Mouse (Mus musculus) midbrain, embryonic 14.5 days (tissue): ENCODE measurements around the gene Ngrn. TPM values are rescaled to one million over a fixed set of nuclear protein-coding genes. Genes with fewer than 3 reads are reported as not detected.

Experiments
- ATAC-seq: fragments of 200-750 bp; cut with Nextera tagmentation; 2 replicates; pipeline ENCODE4 v1.8.0; 2017; ENCODE audit warnings: moderate number of reproducible peaks, moderate library complexity; ENCODE audit not compliant: low FRiP score, low TSS enrichment
- DNase-seq: peaks from one replicate; pipeline ENCODE4 v3.0.0-alpha.2; 2015
- H3K27ac ChIP-seq: fragments of 300-500 bp; sonication (generic); replicated peaks from 2 replicates; pipeline ENCODE4 v1.5.1; 2014; ENCODE audit warnings: mild to moderate bottlenecking, low read depth, low read length, moderate library complexity
- H3K27me3 ChIP-seq: fragments of 300-500 bp; sonication (generic); 2 replicates; pipeline ENCODE4 v1.6.1; 2014; ENCODE audit warnings: low read length, control low read depth, mixed read lengths; ENCODE audit not compliant: control insufficient read depth, insufficient read depth
- H3K36me3 ChIP-seq: fragments of 300-500 bp; sonication (generic); 2 replicates; pipeline ENCODE4 v1.6.1; 2014; ENCODE audit warnings: low read length, control low read depth; ENCODE audit not compliant: control insufficient read depth, insufficient read depth
- H3K4me1 ChIP-seq: fragments of 300-500 bp; sonication (generic); 2 replicates; pipeline ENCODE4 v1.6.1; 2014; ENCODE audit warnings: mild to moderate bottlenecking, antibody characterized with exemption, low read length, control low read depth; ENCODE audit not compliant: control insufficient read depth, insufficient read depth
- H3K4me2 ChIP-seq: fragments of 300-500 bp; sonication (generic); 2 replicates; pipeline ENCODE4 v1.6.1; 2014; ENCODE audit warnings: mild to moderate bottlenecking, low read length, moderate library complexity
- H3K4me3 ChIP-seq: fragments of 300-500 bp; sonication (generic); replicated peaks from 2 replicates; pipeline ENCODE4 v1.5.1; 2014; ENCODE audit warnings: low read depth, low read length
- H3K9ac ChIP-seq: fragments of 300-500 bp; sonication (generic); replicated peaks from 2 replicates; pipeline ENCODE4 v1.6.1; 2014; ENCODE audit warnings: mild to moderate bottlenecking, low read length, moderate library complexity
- H3K9me3 ChIP-seq: fragments of 300-500 bp; sonication (generic); 2 replicates; pipeline ENCODE4 v1.6.1; 2016; ENCODE audit warnings: low read length, control low read depth, mixed read lengths; ENCODE audit not compliant: control insufficient read depth
- WGBS: fragments of 180-500 bp; shearing (Covaris S2); extraction: QIAGEN DNeasy Blood & Tissue Kit; methylation state at CpG from one replicate; pipeline ENCODE4 v1.1.7; 2014; 5-methylcytosine and 5-hydroxymethylcytosine counted together
- polyA plus RNA-seq: library from polyadenylated mRNA; unstranded; fragments of >200 nt; fragmentation: Nextera tagmentation; extraction: Ambion mirVana; gene quantifications from 2 replicates; pipeline ENCODE4 v1.2.1, GENCODE M21; 2014

The Ngrn gene
- polyA plus RNA-seq, 1 experiment from 2014 or later: 70.8 TPM

- Histone ChIP-seq H3K4me1 (no peaks in the 10 kb centered on the region), H3K27ac (no peak overlapping the region), H3K4me2 (no peak overlapping the region), H3K9me3 (no peaks in the 10 kb centered on the region), H3K9ac (no peak overlapping the region), H3K27me3 (no peaks in the 10 kb centered on the region), H3K4me3 (no peak overlapping the region), H3K36me3 (peaks cover 77% of the 10 kb centered on the region)
- WGBS: 93% methylated on average over 5 of the region's 5 CpGs
- ATAC-seq (no peak), DNase-seq (no peak)
Observed at GRCm38 (mm10) chr7:80284391-80284790, 23.4 kb downstream of the Ngrn start.

- ATAC-seq (no peak), DNase-seq (no peak)
- Histone ChIP-seq H3K4me1 (no peaks in the 10 kb centered on the region), H3K4me2 (no peak overlapping the region), H3K27me3 (no peaks in the 10 kb centered on the region), H3K36me3 (peaks cover 76% of the 10 kb centered on the region), H3K27ac (no peak overlapping the region), H3K9ac (no peak overlapping the region), H3K9me3 (no peaks in the 10 kb centered on the region), H3K4me3 (no peak overlapping the region)
- WGBS: 90% methylated on average over 6 of the region's 6 CpGs
Observed at GRCm38 (mm10) chr7:80285725-80286124, 24.7 kb downstream of the Ngrn start.

- H3K36me3 ChIP-seq: peaks cover 84% of the 10 kb centered on the region
- 82% methylated on average over 10 of the region's 10 CpGs for WGBS
- ATAC-seq (no peak), DNase-seq (no peak)
- H3K4me2 ChIP-seq: no peak overlapping the region
- no peak overlapping the region for H3K9ac ChIP-seq
- no peak overlapping the region for H3K27ac ChIP-seq
- H3K4me1 ChIP-seq: no peaks in the 10 kb centered on the region
- H3K9me3 ChIP-seq: no peaks in the 10 kb centered on the region
- H3K27me3 ChIP-seq: no peaks in the 10 kb centered on the region
- H3K4me3 ChIP-seq: no peak overlapping the region
Observed at GRCm38 (mm10) chr7:80287736-80288135, 26.7 kb downstream of the Ngrn start.

- peak; percentile 98 for DNase-seq
- Histone ChIP-seq H3K4me3 (peak within 1 kb of the TSS; percentile 72), H3K9ac (peak within 1 kb of the TSS; percentile 53), H3K9me3 (no peaks in the 10 kb centered on the region), H3K4me2 (peak within 1 kb of the TSS; percentile 98), H3K27ac (peak within 1 kb of the TSS; percentile 28; the same call in 1 of the 2 replicates), H3K27me3 (no peaks in the 10 kb centered on the region), H3K36me3 (peaks cover 25% of the 10 kb centered on the region), H3K4me1 (peaks cover 4% of the 10 kb centered on the region)
- ATAC-seq: peak; percentile 98
- WGBS: under 1% methylated on average over 52 of the region's 52 CpGs
Observed at GRCm38 (mm10) chr7:80294062-80294763, 33.2 kb downstream of the Ngrn start, which contains the start of gene Prc1. TSS of gene Prc1 (plus strand) at chr7:80294450.

- H3K27me3 ChIP-seq: no peaks in the 10 kb centered on the region
- peak overlapping the region; percentile 72 for H3K4me3 ChIP-seq
- H3K36me3 ChIP-seq: peaks cover 19% of the 10 kb centered on the region
- WGBS: 10% methylated on average over 37 of the region's 37 CpGs
- peaks cover 4% of the 10 kb centered on the region for H3K4me1 ChIP-seq
- 0 out of 2 replicates have a peak overlapping the region, but pooled peaks have one; percentile 28 for H3K27ac ChIP-seq
- DNase-seq: no peak
- H3K9me3 ChIP-seq: no peaks in the 10 kb centered on the region
- H3K4me2 ChIP-seq: peak overlapping the region; percentile 98
- peak overlapping the region; percentile 53 for H3K9ac ChIP-seq
- ATAC-seq: no peak; the same call in 1 of the 2 replicates
Observed at GRCm38 (mm10) chr7:80294764-80295648, 34.0 kb downstream of the Ngrn start.

GRCm38 (mm10) chr7:80296462-80296861 is 35.4 kb downstream of the Ngrn start:
- Histone ChIP-seq H3K27ac (no peak overlapping the region), H3K4me3 (no peak overlapping the region), H3K27me3 (no peaks in the 10 kb centered on the region), H3K4me1 (peaks cover 4% of the 10 kb centered on the region), H3K36me3 (peaks cover 6% of the 10 kb centered on the region; the same call in 1 of the 2 replicates), H3K9ac (no peak overlapping the region), H3K9me3 (no peaks in the 10 kb centered on the region), H3K4me2 (no peak overlapping the region)
- DNase-seq (no peak), ATAC-seq (no peak)
- WGBS: 95% methylated on average over 6 of the region's 6 CpGs

GRCm38 (mm10) chr7:80297041-80297440 is 36.0 kb downstream of the Ngrn start:
- no peak overlapping the region for H3K4me3 ChIP-seq
- no peak overlapping the region for H3K27ac ChIP-seq
- peaks cover 4% of the 10 kb centered on the region for H3K4me1 ChIP-seq
- DNase-seq: no peak
- H3K9ac ChIP-seq: no peak overlapping the region
- H3K27me3 ChIP-seq: no peaks in the 10 kb centered on the region
- WGBS: 80% methylated on average over 3 of the region's 3 CpGs
- no peak for ATAC-seq
- no peak overlapping the region for H3K4me2 ChIP-seq
- no peaks in the 10 kb centered on the region for H3K9me3 ChIP-seq
- H3K36me3 ChIP-seq: peaks cover 2% of the 10 kb centered on the region; the same call in 1 of the 2 replicates

GRCm38 (mm10) chr7:80298754-80299153 is 37.7 kb downstream of the Ngrn start:
- Histone ChIP-seq H3K36me3 (peaks cover 5% of the 10 kb centered on the region; the same call in 1 of the 2 replicates), H3K9me3 (no peaks in the 10 kb centered on the region), H3K27ac (no peak overlapping the region), H3K4me3 (no peak overlapping the region), H3K4me2 (no peak overlapping the region), H3K9ac (no peak overlapping the region), H3K27me3 (no peaks in the 10 kb centered on the region), H3K4me1 (peaks cover 4% of the 10 kb centered on the region)
- WGBS: 98% methylated on average over 4 of the region's 4 CpGs
- DNase-seq (no peak), ATAC-seq (no peak)
